16 mouse cellular contexts compared by ENCODE assay signal in genomic region chr17:71132221-71132620, GRCm38 (mm10). TPM values are rescaled to one million over a fixed set of nuclear protein-coding genes. Genes with fewer than 3 reads are reported as not detected.
A peak's percentile ranks its signal among the peaks of the same experiment; 100 is the strongest.
DNase-seq lines count a peak whose midpoint lies in the region; ATAC-seq lines count a peak whose summit lies in the region.
"Had no signal": no experiment of that assay in that cellular context is flagged by ENCODE, and none has a peak within 500 bp of the region (broad histone marks: within the 10 kb centered on the region; RNA-seq: fewer than 3 reads in every experiment).

No protein-coding gene starts in this region.

- H3K9me3 ChIP-seq in kidney, embryonic 14.5 days (ENCODE audit: control insufficient read depth, low read length): no peaks in the 10 kb centered on the region
- H3K9me3 ChIP-seq: heart, embryonic 15.5 days; liver, embryonic 15.5 days had no signal

- H3K27ac ChIP-seq in kidney, embryonic 14.5 days (ENCODE audit: low read depth, low read length): no peak overlapping the region
- H3K27ac ChIP-seq: heart, embryonic 15.5 days; liver, embryonic 15.5 days had no signal

- peak; percentile 2 for DNase-seq in kidney, postnatal 10 days
- DNase-seq in B cell, adult 2 months: peak; percentile 50 to 53
- peak; percentile 38 for DNase-seq in R1 (ENCODE audit: low read depth, low spot score)
- peak; percentile 48 to 54 for DNase-seq in natural killer cell, adult 2 months (ENCODE audit: low spot score in 2 of 2)
- DNase-seq: cerebellum, postnatal 10 days; gastrocnemius, postnatal 36 days; kidney, adult 2 months; kidney, postnatal 4 days; lung, postnatal 36 days; midbrain, embryonic 14.5 days; right cerebral cortex, postnatal 4 days had no signal

- H3K36me3 ChIP-seq in kidney, embryonic 14.5 days (ENCODE audit: control insufficient read depth, insufficient read depth, low read length): no peaks in the 10 kb centered on the region
- H3K36me3 ChIP-seq: heart, embryonic 15.5 days; liver, embryonic 15.5 days had no signal

- H3K27me3 ChIP-seq in kidney, embryonic 14.5 days (ENCODE audit: control insufficient read depth, insufficient read depth, low read length): no peaks in the 10 kb centered on the region
- H3K27me3 ChIP-seq: heart, embryonic 15.5 days; liver, embryonic 15.5 days had no signal

- no peak for ATAC-seq in kidney, embryonic 14.5 days (ENCODE audit: low FRiP score, low TSS enrichment)
- no peak for ATAC-seq in granulocyte monocyte progenitor cell, adult 5-6 weeks (replicated peaks; ENCODE audit: poor library complexity, severe bottlenecking)
- ATAC-seq in activated CD4-positive, CD25-positive, alpha-beta regulatory T cell, adult 4 months: no peak

- peaks cover 51% of the 10 kb centered on the region for H3K4me1 ChIP-seq in kidney, embryonic 14.5 days (ENCODE audit: control insufficient read depth, insufficient read depth, low read length)

- H3K4me3 ChIP-seq in kidney, embryonic 14.5 days (ENCODE audit: low read length): no peak overlapping the region
- H3K4me3 ChIP-seq: heart, embryonic 15.5 days; liver, embryonic 15.5 days had no signal

- H3K9ac ChIP-seq in kidney, embryonic 14.5 days (ENCODE audit: low read depth, low read length): no peak overlapping the region
- H3K9ac ChIP-seq: heart, embryonic 15.5 days; liver, embryonic 15.5 days had no signal

- no peak overlapping the region for H3K4me2 ChIP-seq in kidney, embryonic 14.5 days (replicated peaks; ENCODE audit: low read depth, low read length)
- H3K4me2 ChIP-seq: heart, embryonic 15.5 days; liver, embryonic 15.5 days had no signal

RNA-seq across cellular contexts. Expression of gene Lpin2, which starts 50.1 kb away (rescaled TPM):
- 54.9 and 93.2 TPM in 2 replicates for polyA plus RNA-seq in kidney, embryonic 14.5 days (2014; fragmentation: Nextera tagmentation; extraction: Ambion mirVana)
- total RNA-seq in granulocyte monocyte progenitor cell, adult 5-6 weeks (2014; fragmentation: Nextera tagmentation): 27.0 and 27.9 TPM in 2 replicates
- total RNA-seq in granulocyte monocyte progenitor cell, adult 5-6 weeks (2017): 24.9 and 42.3 TPM in 2 replicates
- 10 to 100 TPM; 15.2 to 26.6 TPM for polyA plus RNA-seq in activated CD4-positive, CD25-positive, alpha-beta regulatory T cell, adult 4 months (2017; shearing (Covaris generic))
